Mouse (Mus musculus) splenic B cell, adult 2 months (primary cell): ENCODE results near the gene Fam222b.
"Not testable (repeated sequence)": the region's sequence is repeated elsewhere in the genome, so short reads cannot be mapped to it uniquely, and the experiment has no call there.

ENCODE experiments used
- DNase-seq: peaks from one replicate; pipeline ENCODE4 v3.0.0-alpha.2; 2011; ENCODE audit warnings: low read depth, low spot score
- H3K27me3 ChIP-seq: 2 replicates; pipeline ENCODE4 v1.6.1; 2012; ENCODE audit warnings: mild to moderate bottlenecking, low read length, moderate library complexity, mixed read lengths; ENCODE audit not compliant: control insufficient read depth, poor library complexity, insufficient read depth, severe bottlenecking
- H3K36me3 ChIP-seq: 2 replicates; pipeline ENCODE4 v1.6.1; 2012; ENCODE audit warnings: mild to moderate bottlenecking, low read length, moderate library complexity, mixed read lengths; ENCODE audit not compliant: control insufficient read depth, poor library complexity, insufficient read depth, severe bottlenecking

Fam222b gene

DNA sequence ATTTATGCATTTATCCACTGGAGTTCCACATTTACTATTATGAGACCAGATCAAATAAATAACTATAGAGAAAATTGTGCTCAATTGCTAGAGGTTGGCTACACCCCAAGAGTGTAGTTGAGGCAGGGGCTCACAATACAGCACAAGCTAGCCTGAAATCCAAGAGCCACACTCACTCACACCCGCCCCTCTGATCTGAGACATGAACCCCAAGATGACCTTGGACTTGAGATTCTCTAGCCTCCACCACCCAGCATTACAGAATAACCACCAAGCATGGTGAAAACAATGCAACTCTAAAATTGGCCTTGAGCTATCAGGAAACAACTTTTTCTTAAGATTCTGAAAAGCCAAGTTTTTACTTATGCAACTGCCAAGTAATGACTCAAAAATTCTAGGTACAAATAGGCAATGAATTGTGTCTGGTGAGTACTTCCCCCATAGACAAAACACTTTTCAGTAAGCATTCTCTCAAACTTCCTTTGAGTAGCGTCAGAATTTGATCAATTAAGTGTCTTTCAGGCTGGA lies 87.4 kb downstream of the Fam222b start:
- Histone ChIP-seq H3K27me3 (no peaks in the 10 kb centered on the region), H3K36me3 (peaks cover 8% of the 10 kb centered on the region)
- no peak for DNase-seq

- H3K36me3 ChIP-seq, result peaks cover 8% of the 10 kb centered on the region
- no peak for DNase-seq
Measured at GRCm38 (mm10) chr11:78182450-78182849, 88.0 kb downstream of the Fam222b start.

GRCm38 (mm10) chr11:78182961-78183844 lies 88.7 kb downstream of the Fam222b start, which contains the start of gene Rpl23a:
Gene Rpl23a, minus strand, starts transcription at chr11:78183584.
- peak; percentile 92 for DNase-seq
- Histone ChIP-seq H3K36me3 (peaks cover 8% of the 10 kb centered on the region), H3K27me3 (no peaks in the 10 kb centered on the region)

More at GRCm38 (mm10) chr11:78182450-78182849, 88.0 kb downstream of the Fam222b start:
- no peaks in the 10 kb centered on the region for H3K27me3 ChIP-seq

GRCm38 (mm10) chr11:78183884-78184514 lies 89.5 kb downstream of the Fam222b start:
- no peaks in the 10 kb centered on the region for H3K27me3 ChIP-seq
- DNase-seq, result no peak
- H3K36me3 ChIP-seq, result peaks cover 8% of the 10 kb centered on the region

DNA sequence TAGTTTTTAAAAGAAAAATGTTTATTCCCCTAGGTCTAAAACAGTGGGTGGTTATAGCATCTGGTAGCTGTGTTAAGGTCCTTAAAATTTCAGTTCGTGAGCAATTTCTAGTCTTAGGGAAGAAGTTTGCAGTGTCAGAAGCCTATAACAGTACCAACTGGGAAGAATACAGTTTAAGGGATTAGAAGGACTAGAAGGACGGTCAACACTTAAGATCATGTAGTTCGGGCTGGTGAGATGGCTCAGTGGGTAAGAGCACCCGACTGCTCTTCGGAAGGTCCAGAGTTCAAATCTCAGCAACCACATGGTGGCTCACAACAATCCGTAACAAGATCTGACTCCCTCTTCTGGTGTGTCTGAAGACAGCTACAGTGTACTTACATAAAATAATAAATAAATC lies 90.2 kb downstream of the Fam222b start:
- not testable (repeated sequence) for H3K27me3 ChIP-seq

DNA sequence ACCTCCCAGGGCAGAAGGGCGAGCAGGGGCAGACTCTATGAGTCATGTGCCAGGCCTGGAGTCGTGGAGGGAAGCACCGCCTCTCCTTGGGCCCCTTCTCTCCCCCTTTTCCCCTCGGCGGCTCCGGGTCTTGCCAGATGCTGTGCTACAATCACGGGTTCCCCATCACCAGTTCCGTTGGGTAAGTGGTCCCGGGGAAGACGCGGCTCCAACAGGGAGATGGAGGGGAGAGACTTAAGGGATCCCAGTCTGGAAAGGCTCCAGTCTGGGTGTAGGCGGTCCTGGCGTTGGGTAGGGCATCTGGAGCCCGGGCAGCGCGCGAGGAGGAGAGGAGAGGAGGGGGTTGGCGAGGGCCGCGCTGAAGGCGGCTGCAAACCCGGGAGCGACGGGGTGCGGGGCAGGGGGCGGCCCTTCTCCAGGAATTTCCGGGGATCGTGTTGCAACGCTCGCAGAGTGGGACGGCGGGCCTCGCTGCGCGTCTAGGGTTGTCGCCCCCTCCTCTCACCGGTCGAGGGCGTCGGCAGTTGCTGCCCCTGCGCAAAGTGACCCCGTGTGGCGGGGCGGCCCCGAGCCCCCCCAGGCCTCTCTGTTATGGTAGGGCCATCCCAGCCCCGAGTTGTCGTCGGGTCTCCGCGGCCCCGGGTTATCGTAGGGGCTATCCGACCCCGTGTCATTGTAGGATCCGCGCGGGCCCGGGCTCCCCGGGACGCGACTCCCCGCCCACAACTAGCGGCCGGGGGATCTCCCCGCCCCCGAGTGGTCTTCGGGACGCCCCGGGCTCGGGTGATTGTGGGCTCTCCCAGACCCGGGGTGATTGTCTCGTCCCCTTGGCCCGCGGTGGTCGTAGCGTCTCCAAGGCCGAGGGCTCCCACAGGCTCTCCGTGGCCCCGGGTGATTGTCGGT lies 94.1 kb downstream of the Fam222b start, which contains the start of gene Rab34:
Rab34 (plus strand) TSS at position 100 of the 903 bp plus-strand sequence.
- no peaks in the 10 kb centered on the region for H3K36me3 ChIP-seq
- no peaks in the 10 kb centered on the region for H3K27me3 ChIP-seq
- DNase-seq, result no peak

More for the DNA sequence above, 90.2 kb downstream of the Fam222b start:
- not testable (repeated sequence) for H3K36me3 ChIP-seq, DNase-seq

GRCm38 (mm10) chr11:78189234-78190040 lies 95.0 kb downstream of the Fam222b start:
- peak; percentile 35 for DNase-seq
- Histone ChIP-seq H3K36me3 (no peaks in the 10 kb centered on the region), H3K27me3 (no peaks in the 10 kb centered on the region)

DNA sequence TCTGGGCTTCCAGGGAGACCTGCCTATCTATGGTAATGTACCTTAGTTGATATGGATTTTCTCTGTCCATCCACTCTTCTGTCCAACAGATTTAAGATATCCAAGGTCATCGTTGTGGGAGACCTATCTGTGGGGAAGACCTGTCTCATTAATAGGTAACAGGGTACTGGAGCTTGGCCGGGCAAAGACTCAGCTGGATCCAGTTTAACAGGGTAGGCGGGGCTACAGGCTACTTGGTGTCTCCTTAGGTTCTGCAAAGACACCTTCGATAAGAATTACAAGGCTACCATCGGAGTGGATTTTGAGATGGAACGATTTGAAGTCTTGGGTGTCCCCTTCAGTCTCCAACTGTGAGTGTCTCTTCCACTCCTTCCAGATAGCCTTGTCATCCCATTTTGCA lies 95.6 kb downstream of the Fam222b start:
- Histone ChIP-seq H3K27me3 (no peaks in the 10 kb centered on the region), H3K36me3 (no peaks in the 10 kb centered on the region)
- DNase-seq, result no peak

- no peak for DNase-seq
- H3K27me3 ChIP-seq, result no peaks in the 10 kb centered on the region
- no peaks in the 10 kb centered on the region for H3K36me3 ChIP-seq
Measured at GRCm38 (mm10) chr11:78193113-78193512, 98.7 kb downstream of the Fam222b start, which contains the start of gene Proca1. Gene Proca1, plus strand, starts transcription at chr11:78193392.

DNA sequence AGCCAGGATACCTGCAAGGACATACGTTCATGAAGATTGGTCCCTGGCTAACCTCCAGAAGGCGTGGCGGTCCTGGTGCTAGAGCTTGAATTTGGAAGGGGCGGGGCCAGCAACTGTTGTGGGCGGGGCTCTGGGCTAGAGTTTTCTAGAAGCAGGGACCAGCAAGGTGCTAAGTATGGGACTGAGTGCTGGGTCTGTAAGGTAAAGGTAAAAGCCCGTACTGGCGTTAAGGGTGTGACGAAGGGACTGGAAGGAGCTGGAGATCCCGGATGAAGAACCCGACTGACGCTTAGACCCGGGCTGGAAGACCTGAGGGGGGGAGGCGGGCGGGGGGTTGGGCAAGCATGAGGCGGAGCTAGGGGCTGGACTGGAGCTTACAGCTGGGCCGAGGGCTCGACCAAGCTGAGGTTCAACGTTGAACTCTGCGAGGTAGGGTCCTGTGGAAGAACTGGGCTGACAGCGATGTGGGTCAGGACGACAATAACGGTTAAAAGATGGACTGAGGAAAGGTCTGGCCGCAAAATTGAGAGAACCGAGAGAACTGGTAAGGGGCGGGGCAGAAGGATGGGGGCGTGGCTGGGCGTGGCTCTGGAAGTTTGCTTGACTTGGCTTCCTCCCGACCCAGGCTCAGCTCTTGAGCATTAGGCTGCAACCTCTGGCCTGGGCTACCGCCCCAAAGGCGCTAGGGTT lies 100.1 kb downstream of the Fam222b start:
- Histone ChIP-seq H3K36me3 (no peaks in the 10 kb centered on the region), H3K27me3 (no peaks in the 10 kb centered on the region)
- DNase-seq, result peak; percentile 74

DNA sequence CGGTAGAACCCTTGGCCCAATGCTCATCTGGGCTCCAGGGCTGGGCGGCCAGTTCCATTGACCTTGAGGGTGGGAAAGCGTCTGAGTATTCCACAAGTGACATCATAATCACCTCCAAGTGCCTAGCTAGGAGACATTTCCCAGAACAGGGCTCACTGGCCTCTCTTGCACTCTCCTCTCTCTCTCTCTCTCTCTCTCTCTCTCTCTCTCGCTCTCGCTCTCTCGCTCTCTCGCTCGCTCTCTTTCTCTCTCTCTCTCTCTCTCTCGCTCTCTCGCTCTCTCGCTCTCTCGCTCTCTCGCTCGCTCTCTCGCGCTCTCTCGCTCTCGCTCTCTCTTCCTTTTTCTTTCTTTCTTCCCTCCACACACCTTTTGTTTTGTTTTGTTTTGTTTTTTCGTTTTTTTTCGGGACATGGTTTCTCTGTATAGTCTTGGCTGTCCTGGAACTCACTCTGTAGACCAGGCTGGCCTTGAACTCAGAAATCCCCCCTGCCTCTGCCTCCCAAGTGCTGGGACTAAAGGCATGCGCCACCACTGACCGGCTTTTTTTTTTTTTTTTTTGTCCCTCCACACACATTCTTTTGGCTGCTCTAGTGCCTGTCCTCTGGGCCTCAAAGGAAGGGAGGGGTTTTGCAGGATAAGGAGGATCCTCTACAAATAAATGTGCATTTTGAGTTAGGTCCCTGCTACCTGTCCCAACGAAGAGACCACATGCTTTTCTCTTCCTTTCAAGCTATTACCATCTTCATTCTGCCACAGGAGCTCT lies 100.8 kb downstream of the Fam222b start:
- no peaks in the 10 kb centered on the region for H3K27me3 ChIP-seq
- H3K36me3 ChIP-seq, result no peaks in the 10 kb centered on the region
- DNase-seq, result no peak

GRCm38 (mm10) chr11:78202372-78202771 lies 107.9 kb downstream of the Fam222b start:
- no peak for DNase-seq
- Histone ChIP-seq H3K36me3 (peaks cover 5% of the 10 kb centered on the region; the same call in 1 of the 2 replicates), H3K27me3 (no peaks in the 10 kb centered on the region)
